Mouse (Mus musculus): ENCODE data around the gene Rnf130. TPM values are rescaled to one million over a fixed set of nuclear protein-coding genes. Genes with fewer than 3 reads are reported as not detected.

Rnf130 gene
- total and polyA plus RNA-seq, 3 experiments = not detected

- Histone ChIP-seq H3K4me2 (ENCODE audit: insufficient read depth, low read depth, poor library complexity, severe bottlenecking) (no peak overlapping the region), H3K4me3 (replicated peaks in 1 of 3; ENCODE audit: low read depth in 2 of 3, low read length in 2 of 3, poor library complexity in 1 of 3) (no peak overlapping the region), H3K27me3 (replicated peaks) (no peaks in the 10 kb centered on the region), H3K9ac (ENCODE audit: insufficient read depth, low read depth) (no peak overlapping the region), H3K9me3 (replicated peaks; ENCODE audit: low read length) (peaks cover 6% of the 10 kb centered on the region), H3K4me1 (ENCODE audit: control insufficient read depth in 1 of 2, insufficient read depth in 2 of 2) (no peaks in the 10 kb centered on the region), H3K27ac (ENCODE audit: insufficient read depth, low read depth) (no peak overlapping the region), H3K79me2 (replicated peaks; ENCODE audit: control insufficient read depth, extremely low read depth, insufficient read depth, poor library complexity, severe bottlenecking) (no peaks in the 10 kb centered on the region), H3K36me3 (replicated peaks in 1 of 2; ENCODE audit: control insufficient read depth in 1 of 2, insufficient read depth in 1 of 2, low read length in 1 of 2) (no peaks in the 10 kb centered on the region)
- in situ Hi-C loops (cut with MboI; ENCODE audit: low pct_ligation_motif_present, low pct_unique_long_range_greater_than_20kb, low sequenced_read_pairs) (no loop called here), dilution Hi-C loops (cut with MboI; ENCODE audit: extremely low pct_ligation_motif_present, extremely low pct_unique_long_range_greater_than_20kb, low sequenced_read_pairs) (no loop called here)
- TF ChIP-seq SMC3 (IDR thresholded peaks at IDR 0.05; ENCODE audit: low read depth, low read length) = no peak
- no peak for TF ChIP-seq MXI1 (IDR thresholded peaks at IDR 0.05; ENCODE audit: low read depth, low read length)
- no peak for TF ChIP-seq ZC3H11A (IDR thresholded peaks at IDR 0.05; ENCODE audit: low read depth, low read length)
- TF ChIP-seq NRF1 (IDR thresholded peaks at IDR 0.05; ENCODE audit: low read depth, low read length) = no peak
- TF ChIP-seq BHLHE40 (IDR thresholded peaks at IDR 0.05; ENCODE audit: low read depth, low read length) = no peak
- TF ChIP-seq POLR2A (IDR thresholded peaks at IDR 0.05; ENCODE audit: low read depth, low read length) = no peak
- no peak for TF ChIP-seq JUN (IDR thresholded peaks at IDR 0.05; ENCODE audit: insufficient read depth, low read depth, low read length)
- TF ChIP-seq MAZ (IDR thresholded peaks at IDR 0.05; ENCODE audit: low read depth, low read length) = no peak
- TF ChIP-seq GABPA (IDR thresholded peaks at IDR 0.05; ENCODE audit: insufficient replicate concordance, low read depth, low read length) = no peak
- no peak for TF ChIP-seq TBP (conservative IDR thresholded peaks at IDR 0.05; ENCODE audit: low read depth, low read length)
- no peak for DNase-seq (ENCODE audit: extremely low read depth)
Measured at GRCm38 (mm10) chr11:50024445-50024832, 707 bp upstream of the Rnf130 start.

- no peak overlapping the region for H3K27ac ChIP-seq (ENCODE audit: insufficient read depth, low read depth)
- dilution Hi-C loops (cut with MboI; ENCODE audit: extremely low pct_ligation_motif_present, extremely low pct_unique_long_range_greater_than_20kb, low sequenced_read_pairs) = no loop called here
Measured at GRCm38 (mm10) chr11:50025721-50026520, 775 bp downstream of the Rnf130 start.

More at GRCm38 (mm10) chr11:50025721-50026520, 775 bp downstream of the Rnf130 start:
- H3K27me3 ChIP-seq (replicated peaks) = no peaks in the 10 kb centered on the region
- in situ Hi-C loops (cut with MboI; ENCODE audit: low pct_ligation_motif_present, low pct_unique_long_range_greater_than_20kb, low sequenced_read_pairs) = no loop called here
- no peak for DNase-seq (ENCODE audit: extremely low read depth)
- H3K4me2 ChIP-seq (ENCODE audit: insufficient read depth, low read depth, poor library complexity, severe bottlenecking) = no peak overlapping the region
- H3K36me3 ChIP-seq (replicated peaks in 1 of 2; ENCODE audit: control insufficient read depth in 1 of 2, insufficient read depth in 1 of 2, low read length in 1 of 2) = no peaks in the 10 kb centered on the region
- no peak overlapping the region for H3K9ac ChIP-seq (ENCODE audit: insufficient read depth, low read depth)
- H3K4me3 ChIP-seq (replicated peaks in 1 of 3; ENCODE audit: low read depth in 2 of 3, low read length in 2 of 3, poor library complexity in 1 of 3) = no peak overlapping the region
- no peaks in the 10 kb centered on the region for H3K79me2 ChIP-seq (replicated peaks; ENCODE audit: control insufficient read depth, extremely low read depth, insufficient read depth, poor library complexity, severe bottlenecking)
- peaks cover 6% of the 10 kb centered on the region for H3K9me3 ChIP-seq (replicated peaks; ENCODE audit: low read length)
- H3K4me1 ChIP-seq (ENCODE audit: control insufficient read depth in 1 of 2, insufficient read depth in 2 of 2) = no peaks in the 10 kb centered on the region
- TF ChIP-seq EP300 (IDR thresholded peaks at IDR 0.05; ENCODE audit: low read length) (no peak), MAZ (IDR thresholded peaks at IDR 0.05; ENCODE audit: low read depth, low read length) (no peak), MYC (IDR thresholded peaks at IDR 0.05; ENCODE audit: low read depth, low read length) (no peak), PAX5 (IDR thresholded peaks at IDR 0.05; ENCODE audit: low read length) (no peak), ZKSCAN1 (IDR thresholded peaks at IDR 0.05; ENCODE audit: borderline replicate concordance, low read depth, low read length) (no peak), ZNF384 (IDR thresholded peaks at IDR 0.05; ENCODE audit: low read depth, low read length) (no peak), ELF1 (IDR thresholded peaks at IDR 0.05; ENCODE audit: low read depth, low read length) (no peak), KAT2A (IDR thresholded peaks at IDR 0.05; ENCODE audit: insufficient replicate concordance, low read length) (no peak), MAX (IDR thresholded peaks at IDR 0.05; ENCODE audit: low read length) (no peak)
